Mouse (Mus musculus) embryonic facial prominence, embryonic 10.5 days (tissue): ENCODE measurements around the gene Alpi. TPM values are rescaled to one million over a fixed set of nuclear protein-coding genes. Genes with fewer than 3 reads are reported as not detected.

Source experiments
- DNase-seq: peaks from one replicate; pipeline ENCODE4 v3.0.0-alpha.2; 2017; ENCODE audit warnings: low spot score
- H3K27ac ChIP-seq: fragments of 300-500 bp; sonication (generic); replicated peaks from 2 replicates; pipeline ENCODE4 v1.5.1; 2016; ENCODE audit warnings: mild to moderate bottlenecking
- H3K27me3 ChIP-seq: fragments of 300-500 bp; sonication (generic); replicated peaks from 2 replicates; pipeline ENCODE4 v1.6.1; 2016; ENCODE audit warnings: low read depth, mild to moderate bottlenecking; ENCODE audit not compliant: poor library complexity, severe bottlenecking
- H3K36me3 ChIP-seq: fragments of 300-500 bp; sonication (generic); replicated peaks from 2 replicates; pipeline ENCODE4 v1.6.1; 2016; ENCODE audit warnings: mild to moderate bottlenecking, moderate library complexity
- H3K4me1 ChIP-seq: fragments of 300-500 bp; sonication (generic); 2 replicates; pipeline ENCODE4 v1.6.1; 2016
- H3K4me3 ChIP-seq: fragments of 300-500 bp; sonication (generic); 2 replicates; pipeline ENCODE4 v1.5.1; 2016; ENCODE audit warnings: mild to moderate bottlenecking, moderate library complexity
- H3K9me3 ChIP-seq: fragments of 300-500 bp; sonication (generic); 2 replicates; pipeline ENCODE4 v1.6.1; 2016; ENCODE audit warnings: mild to moderate bottlenecking
- WGBS: fragments of 180-500 bp; shearing (Covaris S2); methylation state at CpG from one replicate; pipeline ENCODE4 v1.1.7; 2016; 5-methylcytosine and 5-hydroxymethylcytosine counted together
- polyA plus RNA-seq: library from polyadenylated mRNA; unstranded; fragments of >200 nt; fragmentation: Nextera tagmentation; extraction: Ambion mirVana; gene quantifications from 2 replicates; pipeline ENCODE4 v1.2.1, GENCODE M21; 2016

Alpi gene
- polyA plus RNA-seq, 1 experiment from 2014 or later = not detected

- Histone ChIP-seq H3K4me3 (no peak overlapping the region), H3K27me3 (no peaks in the 10 kb centered on the region), H3K4me1 (peaks cover 2% of the 10 kb centered on the region; the same call in 1 of the 2 replicates), H3K36me3 (peaks cover 25% of the 10 kb centered on the region), H3K9me3 (no peaks in the 10 kb centered on the region), H3K27ac (no peak overlapping the region)
- no peak for DNase-seq
- 91% methylated on average over 4 of the region's 4 CpGs for WGBS
Measured at GRCm38 (mm10) chr1:87051369-87051768, 50.0 kb downstream of the Alpi start.

DNA sequence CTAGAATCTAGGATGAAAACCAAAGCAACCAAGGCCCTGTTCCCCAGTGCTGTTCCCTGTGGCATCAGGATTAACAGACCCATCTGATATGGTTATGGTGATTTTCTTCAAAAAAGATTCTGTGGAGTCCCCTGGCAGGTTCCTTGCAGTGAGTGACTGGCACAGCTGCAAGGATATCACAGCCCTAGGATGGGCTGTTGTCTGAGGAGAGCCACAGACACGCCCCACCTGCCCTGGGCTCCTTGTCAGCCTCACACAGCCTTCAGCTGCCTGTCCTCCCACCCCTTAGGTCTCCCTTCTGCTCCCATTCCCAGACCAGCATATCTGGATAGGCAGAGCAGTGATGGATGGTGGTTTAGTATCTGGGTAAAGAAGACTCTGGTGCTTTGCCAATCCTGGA lies 50.7 kb downstream of the Alpi start:
- Histone ChIP-seq H3K9me3 (no peaks in the 10 kb centered on the region), H3K27ac (no peak overlapping the region), H3K4me3 (no peak overlapping the region), H3K36me3 (peaks cover 31% of the 10 kb centered on the region), H3K4me1 (peaks cover 2% of the 10 kb centered on the region; the same call in 1 of the 2 replicates), H3K27me3 (no peaks in the 10 kb centered on the region)
- WGBS = 78% methylated on average over 1 of the region's 1 CpGs
- no peak for DNase-seq

DNA sequence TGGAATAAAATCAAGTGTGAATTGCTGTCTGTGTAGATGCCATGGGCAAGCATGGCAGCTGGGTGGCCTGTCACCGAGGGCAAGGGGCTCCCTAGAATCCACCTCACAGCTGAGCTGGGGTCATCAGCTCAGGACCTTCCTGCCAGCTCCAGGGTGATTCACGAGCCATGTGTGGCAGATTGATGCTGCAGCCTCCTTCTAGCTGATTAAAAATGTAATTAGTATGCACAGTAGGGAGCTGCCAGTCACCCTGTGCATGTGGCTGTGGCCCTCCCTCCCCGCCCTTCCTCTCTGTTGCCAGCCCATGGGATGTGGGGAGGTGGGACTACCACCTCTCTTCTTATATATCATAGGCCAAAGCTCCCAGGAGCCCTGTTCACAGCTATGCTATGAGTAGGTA lies 51.3 kb downstream of the Alpi start:
- H3K27me3 ChIP-seq = no peaks in the 10 kb centered on the region
- 67% methylated on average over 3 of the region's 3 CpGs for WGBS
- H3K4me1 ChIP-seq = no peaks in the 10 kb centered on the region
- H3K36me3 ChIP-seq = peaks cover 37% of the 10 kb centered on the region
- no peak overlapping the region for H3K27ac ChIP-seq
- no peaks in the 10 kb centered on the region for H3K9me3 ChIP-seq
- no peak for DNase-seq
- H3K4me3 ChIP-seq = no peak overlapping the region

Other genes with a start within 250 kb of the Alpi start
- not detected in 2 replicates for gene Alppl2, start 11.7 kb downstream of the Alpi start, polyA plus RNA-seq
- not detected in 2 replicates for gene Akp3, start 23.4 kb upstream of the Alpi start, polyA plus RNA-seq
- gene Ecel1, start 54.9 kb upstream of the Alpi start, polyA plus RNA-seq = 1.2 and 3.1 TPM in 2 replicates
- gene Prss56, start 81.7 kb upstream of the Alpi start, polyA plus RNA-seq = 0.71 and 0.94 TPM in 2 replicates
- gene Chrnd, start 89.0 kb upstream of the Alpi start, polyA plus RNA-seq = 0.13 and 0.17 TPM in 2 replicates
- 0.35 and 0.39 TPM in 2 replicates for gene Chrng, start 103.1 kb upstream of the Alpi start, polyA plus RNA-seq
- gene Eif4e2, start 112.3 kb upstream of the Alpi start, polyA plus RNA-seq = 175 and 185 TPM in 2 replicates
- gene Efhd1, start 162.8 kb upstream of the Alpi start, polyA plus RNA-seq = 0.69 and 0.77 TPM in 2 replicates
- gene Gigyf2, start 225.4 kb upstream of the Alpi start, polyA plus RNA-seq = 49.7 and 55.2 TPM in 2 replicates